Mouse (Mus musculus): ENCODE data around the gene Cbl. TPM values are rescaled to one million over a fixed set of nuclear protein-coding genes. Genes with fewer than 3 reads are reported as not detected.

Cbl gene
- polyA plus RNA-seq (2012; rRNA removed), result 14.9 and 16.0 TPM in 2 replicates

- DNase-seq (ENCODE audit: low spot score), result peak; percentile 96
Measured at GRCm38 (mm10) chr9:44233802-44234478, at the start of gene Cbl. TSS of gene Cbl (minus strand) at chr9:44234049.

DNA sequence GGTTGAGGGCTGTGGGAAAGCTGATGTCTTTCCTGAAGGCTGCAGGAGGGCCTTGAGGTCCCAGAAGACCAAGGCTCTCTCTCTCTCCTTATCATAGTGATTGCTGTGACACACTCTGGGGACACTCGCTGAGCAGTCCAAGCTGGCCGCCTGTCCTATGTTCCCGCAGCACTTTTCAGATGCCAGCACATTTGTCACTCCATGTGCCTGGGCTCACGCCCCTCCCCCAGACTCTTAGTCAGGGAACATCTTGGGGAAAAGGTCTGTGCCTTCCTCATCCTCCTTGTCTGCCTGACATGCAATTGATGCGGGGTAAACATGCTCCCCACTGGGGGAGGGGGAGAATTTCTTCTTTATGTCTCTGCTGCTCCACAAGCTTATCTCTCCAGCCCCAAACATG is 49.3 kb upstream of the Cbl start:
- DNase-seq (ENCODE audit: low spot score), result no peak

GRCm38 (mm10) chr9:44269973-44270372 is 36.1 kb upstream of the Cbl start:
- DNase-seq (ENCODE audit: low spot score), result no peak

GRCm38 (mm10) chr9:44269077-44269476 is 35.2 kb upstream of the Cbl start:
- DNase-seq (ENCODE audit: low spot score), result no peak

- no peak for DNase-seq (ENCODE audit: low spot score)
Measured at GRCm38 (mm10) chr9:44268432-44268831, 34.6 kb upstream of the Cbl start, which contains the start of gene Nlrx1. TSS of gene Nlrx1 (minus strand) at chr9:44268599.

DNA sequence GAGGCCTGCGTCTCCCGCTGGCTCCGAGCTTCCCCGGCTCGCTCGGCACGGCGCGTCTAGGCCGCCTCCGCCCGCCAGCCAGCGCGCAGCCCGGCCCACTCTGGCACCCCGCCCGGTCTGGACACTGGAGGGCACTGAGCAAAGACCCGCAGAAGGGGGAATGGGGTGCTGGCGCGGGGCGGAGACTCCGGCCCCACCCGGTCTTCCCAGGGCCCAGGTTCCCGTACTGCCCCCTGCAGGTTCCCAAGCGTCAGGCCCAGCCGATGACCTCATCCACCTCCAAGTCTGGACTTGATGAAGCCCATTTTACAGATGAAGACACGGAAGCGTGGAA is 34.1 kb upstream of the Cbl start:
- DNase-seq (ENCODE audit: low spot score), result peak; percentile 88

DNA sequence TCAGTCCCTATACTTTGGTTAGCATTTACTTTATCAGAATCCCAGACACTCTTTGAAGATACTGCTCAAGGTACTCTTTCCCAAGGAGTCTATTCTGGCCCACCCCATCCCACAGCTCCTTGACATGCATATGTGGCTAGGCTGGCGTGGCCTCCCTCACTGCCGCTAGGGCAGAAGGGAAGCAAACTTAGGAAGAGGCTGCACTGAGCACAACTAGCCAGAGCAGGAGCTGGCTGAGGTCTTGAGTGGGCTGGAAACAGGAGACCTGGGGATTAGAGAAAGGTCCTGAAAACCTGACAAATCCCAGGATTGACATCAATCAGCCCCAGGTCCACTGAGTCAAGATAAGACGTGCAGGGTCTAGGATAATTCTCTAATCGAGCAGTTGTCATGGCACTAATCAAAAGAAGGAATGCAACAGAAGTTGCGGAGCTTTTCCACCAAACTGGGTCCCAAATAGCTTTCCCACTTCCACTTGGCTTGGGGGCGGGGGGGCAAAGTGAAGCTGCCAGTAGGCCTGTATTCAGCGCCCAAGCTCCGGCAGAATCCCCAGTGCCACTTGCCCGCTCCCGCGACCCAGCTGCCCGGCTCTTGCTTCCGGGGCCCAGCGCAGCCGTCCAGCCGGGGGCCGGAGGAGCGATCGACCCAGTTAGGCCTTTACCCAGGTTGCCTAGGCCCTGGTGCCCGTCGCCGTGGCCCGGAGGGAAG is 33.6 kb upstream of the Cbl start:
- no peak for DNase-seq (ENCODE audit: low spot score)

GRCm38 (mm10) chr9:44266478-44267226 is 32.8 kb upstream of the Cbl start:
- no peak for DNase-seq (ENCODE audit: low spot score)

GRCm38 (mm10) chr9:44261388-44261787 is 27.5 kb upstream of the Cbl start:
- DNase-seq (ENCODE audit: low spot score), result no peak

GRCm38 (mm10) chr9:44259014-44259413 is 25.2 kb upstream of the Cbl start:
- DNase-seq (ENCODE audit: low spot score), result no peak

DNA sequence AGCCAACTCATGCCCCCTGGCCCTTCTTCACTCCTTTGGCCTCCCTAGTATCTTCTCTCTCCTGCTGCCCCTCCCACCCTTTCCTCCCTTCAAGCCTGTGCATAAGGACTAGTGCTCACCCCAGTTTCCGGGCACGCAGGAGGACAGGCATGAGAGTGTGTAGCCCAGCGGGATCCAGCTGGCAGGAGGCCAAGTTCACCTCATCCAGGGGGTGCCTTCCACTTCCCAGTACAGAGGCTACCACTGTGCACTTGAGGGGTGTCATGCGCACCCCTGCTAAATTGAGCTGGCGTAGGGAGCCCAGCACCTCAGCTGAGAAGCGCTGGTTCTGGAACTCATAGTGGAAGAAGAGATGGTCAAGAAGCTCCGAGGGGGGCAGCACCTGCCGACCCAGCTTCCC is 22.4 kb upstream of the Cbl start:
- DNase-seq (ENCODE audit: low spot score), result no peak

DNA sequence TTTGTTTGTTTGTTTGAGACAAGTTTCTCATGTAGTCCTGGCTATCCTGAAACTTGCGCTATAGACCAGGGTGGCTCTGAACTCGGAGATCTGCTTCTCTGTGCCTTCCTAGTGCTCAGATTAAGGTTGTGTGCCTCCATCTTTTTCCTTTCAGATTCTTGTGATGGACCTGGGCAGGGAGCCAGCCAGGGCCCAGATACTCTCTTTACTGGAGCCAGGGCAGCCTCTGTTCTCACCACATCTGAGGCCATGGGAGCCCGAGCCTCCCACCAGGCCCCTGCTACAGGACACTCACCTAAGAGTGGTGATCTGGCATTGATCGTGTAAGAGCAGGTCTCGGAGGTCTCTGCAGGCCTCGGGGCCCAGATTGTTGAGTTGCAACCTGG is 21.3 kb upstream of the Cbl start:
- DNase-seq (ENCODE audit: low spot score), result no peak

GRCm38 (mm10) chr9:44254508-44255135 is 20.8 kb upstream of the Cbl start:
- no peak for DNase-seq (ENCODE audit: low spot score)

- no peak for DNase-seq (ENCODE audit: low spot score)
Measured at GRCm38 (mm10) chr9:44253441-44253840, 19.6 kb upstream of the Cbl start.

DNA sequence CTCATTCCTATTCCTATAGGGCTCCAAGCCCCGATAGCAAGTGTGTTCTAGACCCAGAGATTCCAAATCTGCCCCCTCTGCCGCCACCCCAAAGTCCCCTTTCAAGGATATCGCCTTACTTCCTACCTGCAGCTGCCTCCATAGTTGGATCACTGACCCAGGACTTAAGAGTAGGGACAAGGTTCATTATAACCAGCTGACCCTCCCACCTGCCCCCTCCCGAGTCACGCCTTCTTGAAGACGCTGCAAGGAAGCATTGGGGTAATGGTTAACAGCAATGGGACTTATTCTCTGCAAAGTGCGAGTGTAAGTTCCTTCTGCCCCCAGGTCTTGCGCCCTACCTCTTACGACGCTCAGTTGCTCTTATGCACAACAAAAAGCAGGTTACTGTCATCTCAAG is 17.5 kb upstream of the Cbl start, which contains the start of gene Pdzd3:
TSS of gene Pdzd3 (minus strand) at position 158 of the 400 bp plus-strand sequence.
- DNase-seq (ENCODE audit: low spot score), result no peak

DNA sequence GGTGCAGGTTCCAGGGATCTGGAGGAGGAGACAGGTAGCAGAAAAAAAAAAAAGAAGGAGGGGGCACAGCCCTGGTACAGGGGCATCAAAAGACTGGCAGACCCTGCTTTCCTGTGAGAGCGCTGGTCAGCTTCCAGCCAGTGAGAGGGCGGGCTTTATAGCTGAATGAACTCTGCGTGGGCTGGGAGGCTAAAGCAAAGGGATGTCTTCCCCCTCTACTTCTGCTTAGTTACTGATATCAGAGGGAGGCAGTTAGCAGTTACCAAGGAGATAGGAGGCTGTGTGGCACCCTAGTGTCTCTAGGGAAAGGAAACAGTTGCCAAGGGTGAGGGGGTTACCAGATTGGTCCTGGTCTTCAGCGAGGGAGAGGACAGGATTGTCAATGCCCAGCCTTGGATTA is 16.6 kb upstream of the Cbl start:
- DNase-seq (ENCODE audit: low spot score), result no peak

DNA sequence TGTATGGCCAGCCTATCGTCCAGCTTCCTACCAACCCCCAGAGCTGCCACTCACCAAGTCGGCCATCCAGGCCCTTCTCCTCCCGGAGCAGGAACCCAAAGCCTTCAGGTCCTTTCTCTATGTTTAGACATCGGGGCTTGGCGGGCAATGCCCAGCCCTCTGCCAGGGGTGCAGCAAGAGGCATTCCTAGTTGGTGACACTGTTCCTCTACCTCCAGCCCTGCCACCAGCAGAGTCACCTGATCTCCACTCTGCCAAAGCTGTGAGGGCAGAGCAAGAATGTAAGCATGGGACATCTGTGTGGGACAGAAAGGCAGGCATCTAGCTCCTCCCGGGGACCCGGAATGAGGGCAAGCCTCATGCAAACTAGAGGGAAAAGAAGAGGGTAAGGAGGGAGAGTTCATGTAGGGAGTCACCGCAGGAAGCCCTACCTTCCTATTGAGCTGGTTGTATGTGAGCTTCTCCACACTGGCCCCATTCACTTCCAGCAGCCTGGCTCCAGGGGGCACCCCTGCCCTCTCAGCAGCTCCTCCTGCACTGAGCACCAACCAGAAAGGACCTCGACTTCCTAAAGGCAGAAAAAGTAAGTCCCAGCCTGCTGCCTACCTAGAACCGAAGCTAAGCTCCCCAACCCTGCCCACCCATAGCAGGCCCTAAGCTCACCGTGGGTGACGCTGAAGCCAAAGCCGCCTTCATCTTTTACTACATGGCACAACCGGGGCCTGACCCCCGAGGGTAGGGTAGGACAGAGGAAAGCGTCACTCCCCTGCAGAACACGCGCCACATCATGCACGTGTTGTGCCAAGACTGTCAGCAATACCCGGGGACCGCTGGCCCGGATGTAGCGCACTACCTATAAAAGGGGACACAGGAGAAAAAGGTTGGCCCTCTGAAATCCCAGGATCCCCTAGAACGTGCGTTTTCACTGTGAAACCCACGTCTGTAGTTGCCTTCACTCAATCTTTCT is 15.6 kb upstream of the Cbl start:
- no peak for DNase-seq (ENCODE audit: low spot score)

- DNase-seq (ENCODE audit: low spot score), result no peak
Measured at GRCm38 (mm10) chr9:44247907-44248306, 14.1 kb upstream of the Cbl start.

- no peak for DNase-seq (ENCODE audit: low spot score)
Measured at GRCm38 (mm10) chr9:44243621-44244020, 9.8 kb upstream of the Cbl start.

- no peak for DNase-seq (ENCODE audit: low spot score)
Measured at GRCm38 (mm10) chr9:44241418-44241817, 7.6 kb upstream of the Cbl start.

- no peak for DNase-seq (ENCODE audit: low spot score)
Measured at GRCm38 (mm10) chr9:44240911-44241310, 7.1 kb upstream of the Cbl start.
